Comparison of ENCODE assay signal across 8 mouse cellular contexts in the genomic region with DNA sequence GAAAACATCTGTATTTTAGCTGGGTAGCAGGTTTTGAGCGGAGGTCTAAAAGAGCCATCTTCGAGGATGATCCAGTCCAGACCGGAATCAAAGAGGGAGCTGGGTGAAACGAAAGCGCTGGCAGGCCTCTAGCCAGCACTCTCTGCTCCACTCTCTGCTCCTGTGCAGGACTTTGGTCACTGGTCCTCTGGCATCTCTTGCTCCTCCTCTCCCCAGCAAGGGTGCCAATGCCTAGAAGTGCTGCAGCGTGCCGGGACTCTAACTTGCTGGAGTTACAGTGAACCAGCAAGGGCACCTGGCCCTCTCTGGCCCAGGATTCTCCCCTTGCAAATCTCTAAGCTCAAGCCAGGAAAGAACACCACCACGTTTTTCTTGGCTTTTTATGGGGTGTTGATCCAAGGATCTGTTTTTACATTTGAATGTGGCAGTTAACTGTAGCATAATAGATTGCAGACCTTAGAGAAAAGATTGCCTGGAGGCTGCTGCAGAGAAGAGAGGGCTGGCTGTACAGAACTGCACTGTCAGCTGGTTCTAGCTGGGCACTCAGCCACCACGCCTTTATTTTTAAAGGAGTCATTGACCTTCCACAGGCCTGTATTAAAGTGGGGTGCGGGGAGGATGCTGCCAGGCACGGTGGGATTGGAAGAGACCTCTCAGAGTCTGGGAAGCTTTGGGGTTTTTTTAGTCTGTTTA.
DNase-seq lines count a peak whose midpoint lies in the region; ATAC-seq and TF ChIP-seq lines count a peak whose summit lies in the region.

No protein-coding gene starts in this region.

- no peak for DNase-seq in Patski (ENCODE audit: low read depth, low spot score)
- DNase-seq in cerebellum, adult 18-20 months: peak; percentile 12 to 14
- DNase-seq in forelimb bud, embryonic 11.5 days (ENCODE audit: low read depth, low spot score): peak; percentile 87
- peak; percentile 59 to 61 for DNase-seq in heart, postnatal 36 days
- DNase-seq in kidney, postnatal 4 days: peak; percentile 69 to 78
- DNase-seq in lung, postnatal 10 days: peak; percentile 81
- DNase-seq in right cerebral cortex, postnatal 25 days: peak; percentile 33
- no peak for DNase-seq in spleen, adult 18-20 months

- in situ Hi-C loops in Patski (cut with MboI; ENCODE audit: low pct_unique_long_range_greater_than_20kb): no loop called here

- ATAC-seq in Patski: peak; percentile 88

- H3K27me3 ChIP-seq in Patski: no peaks in the 10 kb centered on the region

- intact Hi-C loops in heart, postnatal 36 days (cut with DNase I): no loop called here

- POLR2A ChIA-PET in Patski (lab: Charles Lee): interaction anchor here (0.6 to 2.1 kb wide), 2 partner anchors 12 to 162 kb away, joined by 4 to 5 read pairs; no protein-coding TSS in a partner anchor

- TF ChIP-seq CTCF in Patski (IDR thresholded peaks at IDR 0.05): no peak

- CTCF ChIA-PET in Patski (lab: Charles Lee): interaction anchor here (0.6 to 4.0 kb wide), 2 partner anchors 10 to 80 kb away, joined by 3 to 14 read pairs; no protein-coding TSS in a partner anchor

Comparison
In these comparisons a context has a peak if more than half of its experiments do, and no peak if none do; other contexts are left out.
1. DNase-seq: peak in cerebellum, adult 18-20 months (2 of 2), forelimb bud, embryonic 11.5 days (single experiment), heart, postnatal 36 days (2 of 2), kidney, postnatal 4 days (2 of 2), lung, postnatal 10 days (single experiment) and right cerebral cortex, postnatal 25 days (single experiment); none in Patski (single experiment) and spleen, adult 18-20 months (0 of 2).